In the genomic region with DNA sequence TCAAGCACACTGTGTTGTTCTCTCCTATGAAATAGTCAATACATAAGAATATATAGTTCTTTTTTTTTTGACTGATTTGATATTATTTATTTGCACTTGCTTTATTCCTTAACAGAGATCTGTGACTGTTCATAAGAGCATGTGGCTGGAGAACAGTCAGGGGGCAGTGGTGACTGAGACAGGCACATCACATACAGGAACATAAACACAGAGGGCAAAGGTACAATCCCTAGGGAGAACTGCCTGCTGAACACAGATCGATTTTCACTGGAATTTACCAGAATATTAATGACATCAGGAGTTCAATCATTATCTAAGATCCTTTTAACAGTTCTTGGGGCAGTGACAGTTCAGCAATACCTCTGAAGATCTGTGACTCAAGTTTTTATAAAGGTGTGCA, we compare ENCODE assay signal across 24 mouse cellular contexts.
DNase-seq lines count a peak whose midpoint lies in the region; ATAC-seq lines count a peak whose summit lies in the region.
"Had no signal": no experiment of that assay in that cellular context is flagged by ENCODE, and none has a peak within 500 bp of the region (broad histone marks: within the 10 kb centered on the region; RNA-seq: fewer than 3 reads in every experiment).

No protein-coding gene starts in this region.

- H3K9me3 ChIP-seq in hindbrain, embryonic 11.5 days (ENCODE audit: control insufficient read depth, low read length): no peaks in the 10 kb centered on the region
- H3K9me3 ChIP-seq in hindbrain, embryonic 10.5 days: no peaks in the 10 kb centered on the region
- H3K9me3 ChIP-seq in liver, embryonic 16.5 days (replicated peaks; ENCODE audit: control insufficient read depth, low read length): no peaks in the 10 kb centered on the region
- no peaks in the 10 kb centered on the region for H3K9me3 ChIP-seq in liver, embryonic 11.5 days (ENCODE audit: control insufficient read depth, low read length)
- no peaks in the 10 kb centered on the region for H3K9me3 ChIP-seq in forebrain, embryonic 13.5 days (replicated peaks)
- H3K9me3 ChIP-seq: embryonic facial prominence, embryonic 13.5 days; embryonic facial prominence, embryonic 15.5 days; forebrain, embryonic 10.5 days; forebrain, embryonic 12.5 days; forebrain, embryonic 15.5 days had no signal

- no peak overlapping the region for H3K4me2 ChIP-seq in hindbrain, embryonic 11.5 days (replicated peaks; ENCODE audit: low read depth, low read length)
- H3K4me2 ChIP-seq in liver, embryonic 16.5 days (ENCODE audit: low read depth, low read length): no peak overlapping the region
- H3K4me2 ChIP-seq in liver, embryonic 11.5 days: no peak overlapping the region
- H3K4me2 ChIP-seq in forebrain, embryonic 13.5 days: no peak overlapping the region
- H3K4me2 ChIP-seq: embryonic facial prominence, embryonic 13.5 days; embryonic facial prominence, embryonic 15.5 days; forebrain, embryonic 12.5 days; forebrain, embryonic 15.5 days had no signal

- DNase-seq in hindbrain, embryonic 11.5 days (ENCODE audit: low spot score): peak; percentile 3
- DNase-seq in hindbrain, embryonic 10.5 days (ENCODE audit: low spot score): no peak
- DNase-seq in liver, embryonic 11.5 days (ENCODE audit: low spot score): no peak
- peak; percentile 2 for DNase-seq in embryo, embryonic 10.5 days (ENCODE audit: low spot score)
- DNase-seq in embryo, embryonic 11 days: peak; percentile 4
- DNase-seq in right cerebral cortex, postnatal 4 days: no peak
- DNase-seq: adrenal gland, adult 2 months; adrenal gland, postnatal 10 days; adrenal gland, postnatal 25 days; cerebellum, adult 11 months; cerebellum, adult 18-20 months; cerebellum, adult 8-10 months; cerebellum, adult 9-11 months; cerebellum, postnatal 14 days; cerebellum, postnatal 36 days; forebrain, postnatal 0 days had no signal

- H3K27me3 ChIP-seq in hindbrain, embryonic 11.5 days (ENCODE audit: control insufficient read depth, insufficient read depth, low read length): no peaks in the 10 kb centered on the region
- no peaks in the 10 kb centered on the region for H3K27me3 ChIP-seq in hindbrain, embryonic 10.5 days (ENCODE audit: insufficient read depth, poor library complexity, severe bottlenecking)
- H3K27me3 ChIP-seq in liver, embryonic 16.5 days (ENCODE audit: control insufficient read depth, insufficient read depth, low read depth, low read length): no peaks in the 10 kb centered on the region
- H3K27me3 ChIP-seq in liver, embryonic 11.5 days (replicated peaks; ENCODE audit: control insufficient read depth, insufficient read depth, low read length): no peaks in the 10 kb centered on the region
- H3K27me3 ChIP-seq in forebrain, embryonic 13.5 days: no peaks in the 10 kb centered on the region
- H3K27me3 ChIP-seq: embryonic facial prominence, embryonic 13.5 days; embryonic facial prominence, embryonic 15.5 days; forebrain, embryonic 12.5 days; forebrain, embryonic 15.5 days had no signal

- 53% methylated on average over 1 of the region's 1 CpGs for WGBS in hindbrain, embryonic 11.5 days
- 55% methylated on average over 1 of the region's 1 CpGs for WGBS in hindbrain, embryonic 10.5 days
- WGBS in liver, embryonic 16.5 days (ENCODE audit: insufficient replicate concordance): 31% methylated on average over 1 of the region's 1 CpGs
- whole genome bisulfite sequencing in liver, embryonic 11.5 days: 43% methylated on average over 1 of the region's 1 CpGs
- WGBS in forebrain, embryonic 13.5 days: 90% methylated on average over 1 of the region's 1 CpGs

- H3K9ac ChIP-seq in hindbrain, embryonic 11.5 days (ENCODE audit: low read depth, low read length): no peak overlapping the region
- no peak overlapping the region for H3K9ac ChIP-seq in liver, embryonic 16.5 days (ENCODE audit: low read depth, low read length)
- no peak overlapping the region for H3K9ac ChIP-seq in liver, embryonic 11.5 days (ENCODE audit: low read depth, low read length)
- no peak overlapping the region for H3K9ac ChIP-seq in forebrain, embryonic 13.5 days
- H3K9ac ChIP-seq: embryonic facial prominence, embryonic 13.5 days; embryonic facial prominence, embryonic 15.5 days; forebrain, embryonic 12.5 days; forebrain, embryonic 15.5 days; forebrain, postnatal 0 days had no signal

- no peak overlapping the region for H3K4me3 ChIP-seq in hindbrain, embryonic 11.5 days (ENCODE audit: low read depth, low read length)
- no peak overlapping the region for H3K4me3 ChIP-seq in hindbrain, embryonic 10.5 days
- no peak overlapping the region for H3K4me3 ChIP-seq in liver, embryonic 16.5 days (ENCODE audit: low read depth, low read length)
- no peak overlapping the region for H3K4me3 ChIP-seq in liver, embryonic 11.5 days (ENCODE audit: low read depth, low read length)
- H3K4me3 ChIP-seq in forebrain, embryonic 13.5 days: no peak overlapping the region
- H3K4me3 ChIP-seq: embryonic facial prominence, embryonic 13.5 days; embryonic facial prominence, embryonic 15.5 days; erythroblast, embryonic 14.5 days; forebrain, embryonic 10.5 days; forebrain, embryonic 12.5 days; forebrain, embryonic 15.5 days had no signal

- peak; percentile 71; the same call in 1 of the 2 replicates for ATAC-seq in hindbrain, embryonic 11.5 days (ENCODE audit: low FRiP score)
- ATAC-seq in liver, embryonic 16.5 days (ENCODE audit: low read depth): peak; percentile 39; the same call in 1 of the 2 replicates
- ATAC-seq in liver, embryonic 11.5 days (replicated peaks; ENCODE audit: low FRiP score): no peak
- no peak for ATAC-seq in forebrain, embryonic 13.5 days
- ATAC-seq: forebrain, embryonic 15.5 days; forebrain, postnatal 0 days had no signal

- H3K36me3 ChIP-seq in hindbrain, embryonic 11.5 days (ENCODE audit: control insufficient read depth, insufficient read depth, low read length): no peaks in the 10 kb centered on the region
- no peaks in the 10 kb centered on the region for H3K36me3 ChIP-seq in hindbrain, embryonic 10.5 days
- H3K36me3 ChIP-seq in liver, embryonic 16.5 days (ENCODE audit: control insufficient read depth, insufficient read depth): no peaks in the 10 kb centered on the region
- no peaks in the 10 kb centered on the region for H3K36me3 ChIP-seq in liver, embryonic 11.5 days (ENCODE audit: control insufficient read depth, insufficient read depth, low read length)
- no peaks in the 10 kb centered on the region for H3K36me3 ChIP-seq in forebrain, embryonic 13.5 days (ENCODE audit: poor library complexity, severe bottlenecking)
- H3K36me3 ChIP-seq: embryonic facial prominence, embryonic 13.5 days; embryonic facial prominence, embryonic 15.5 days; forebrain, embryonic 10.5 days; forebrain, embryonic 12.5 days; forebrain, embryonic 15.5 days had no signal

- H3K4me1 ChIP-seq in hindbrain, embryonic 11.5 days (replicated peaks; ENCODE audit: control insufficient read depth, insufficient read depth, low read length): no peaks in the 10 kb centered on the region
- H3K4me1 ChIP-seq in hindbrain, embryonic 10.5 days (replicated peaks): no peaks in the 10 kb centered on the region
- no peaks in the 10 kb centered on the region for H3K4me1 ChIP-seq in liver, embryonic 16.5 days (ENCODE audit: control insufficient read depth, low read depth, low read length)
- H3K4me1 ChIP-seq in liver, embryonic 11.5 days (replicated peaks; ENCODE audit: control insufficient read depth, insufficient read depth, low read length): no peaks in the 10 kb centered on the region
- H3K4me1 ChIP-seq in forebrain, embryonic 13.5 days: no peaks in the 10 kb centered on the region
- H3K4me1 ChIP-seq: embryonic facial prominence, embryonic 13.5 days; embryonic facial prominence, embryonic 15.5 days; forebrain, embryonic 10.5 days; forebrain, embryonic 12.5 days; forebrain, embryonic 15.5 days had no signal

- no peak overlapping the region for H3K27ac ChIP-seq in hindbrain, embryonic 11.5 days (ENCODE audit: low read depth, low read length)
- no peak overlapping the region for H3K27ac ChIP-seq in hindbrain, embryonic 10.5 days
- no peak overlapping the region for H3K27ac ChIP-seq in liver, embryonic 16.5 days (ENCODE audit: low read length)
- no peak overlapping the region for H3K27ac ChIP-seq in liver, embryonic 11.5 days (ENCODE audit: low read depth, low read length)
- H3K27ac ChIP-seq in forebrain, embryonic 13.5 days: no peak overlapping the region
- H3K27ac ChIP-seq: embryonic facial prominence, embryonic 13.5 days; embryonic facial prominence, embryonic 15.5 days; forebrain, embryonic 10.5 days; forebrain, embryonic 12.5 days; forebrain, embryonic 15.5 days had no signal

Comparison
In these comparisons a context has a peak if more than half of its experiments do, and no peak if none do; other contexts are left out.
1. ATAC-seq: peak in hindbrain, embryonic 11.5 days (single experiment) and liver, embryonic 16.5 days (single experiment); none in liver, embryonic 11.5 days (single experiment) and forebrain, embryonic 13.5 days (single experiment).
2. DNase-seq: peak in hindbrain, embryonic 11.5 days (single experiment), embryo, embryonic 10.5 days (single experiment) and embryo, embryonic 11 days (single experiment); none in hindbrain, embryonic 10.5 days (single experiment), liver, embryonic 11.5 days (single experiment) and right cerebral cortex, postnatal 4 days (single experiment).